Mouse (Mus musculus): ENCODE measurements at regions not wholly inside any gene's neighbourhood (a gene's known extent, or its start where the extent isn't known, plus 50 kb on each side); places are given as distances from the start of the nearest gene placed in this dataset.

DNA sequence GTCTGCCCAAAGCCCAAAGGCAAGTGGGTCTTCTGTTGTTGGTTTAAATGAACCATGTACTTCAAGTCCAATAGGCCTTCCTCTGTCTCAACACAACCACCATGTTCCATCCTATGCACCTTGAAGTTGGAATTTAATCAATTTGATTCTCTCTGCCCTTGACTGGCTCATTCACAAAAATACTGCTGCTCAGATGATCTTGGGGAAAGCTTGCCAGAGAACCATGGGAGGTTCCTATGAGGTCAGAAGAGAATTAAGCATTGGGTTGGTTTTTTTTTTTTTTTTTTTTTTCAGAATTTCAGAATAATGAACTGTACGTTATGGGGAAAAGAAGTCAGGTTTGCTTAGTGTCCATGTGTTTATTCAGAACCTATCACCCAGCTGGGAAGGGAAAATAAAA, 224.1 kb upstream of the Tgfbr2 start:
- TF ChIP-seq UBTF (IDR thresholded peaks at IDR 0.05; ENCODE audit: low read depth, low read length) (no peak), MAZ (IDR thresholded peaks at IDR 0.05; ENCODE audit: low read depth, low read length) (no peak), HCFC1 (IDR thresholded peaks at IDR 0.05; ENCODE audit: low read depth, low read length) (no peak), RAD21 (IDR thresholded peaks at IDR 0.05; ENCODE audit: low read depth, low read length) (no peak), IRF4 (IDR thresholded peaks at IDR 0.05; ENCODE audit: low read depth, low read length) (no peak), KAT2A (IDR thresholded peaks at IDR 0.05; ENCODE audit: insufficient replicate concordance, low read length) (no peak), POLR2AphosphoS2 (IDR thresholded peaks at IDR 0.05; ENCODE audit: low read depth, low read length) (no peak)
